22 mouse cellular contexts compared by ENCODE assay signal in genomic region chr7:96605316-96605715, GRCm38 (mm10).
DNase-seq lines count a peak whose midpoint lies in the region; ATAC-seq and TF ChIP-seq lines count a peak whose summit lies in the region.
"Had no signal": no experiment of that assay in that cellular context is flagged by ENCODE, and none has a peak within 500 bp of the region (broad histone marks: within the 10 kb centered on the region; RNA-seq: fewer than 3 reads in every experiment).

No protein-coding gene starts in this region.

- no peak overlapping the region for H3K27ac ChIP-seq in forebrain, embryonic 14.5 days (ENCODE audit: low read depth, low read length)
- no peak overlapping the region for H3K27ac ChIP-seq in forebrain, embryonic 16.5 days (ENCODE audit: low read length)
- peak overlapping the region; percentile 73 for H3K27ac ChIP-seq in embryonic facial prominence, embryonic 13.5 days
- 0 out of 2 replicates have a peak overlapping the region, but pooled peaks have one; percentile 7 for H3K27ac ChIP-seq in limb, embryonic 12.5 days
- no peak overlapping the region for H3K27ac ChIP-seq in heart, embryonic 11.5 days (ENCODE audit: low read depth, low read length)
- H3K27ac ChIP-seq in stomach, postnatal 0 days (replicated peaks), result no peak overlapping the region
- H3K27ac ChIP-seq: hindbrain, embryonic 14.5 days; layer of hippocampus, adult 2 months; macrophage; midbrain, embryonic 15.5 days; neural tube, embryonic 12.5 days had no signal

- no peaks in the 10 kb centered on the region for H3K27me3 ChIP-seq in forebrain, embryonic 14.5 days (replicated peaks; ENCODE audit: control insufficient read depth, insufficient read depth, low read length)
- no peaks in the 10 kb centered on the region for H3K27me3 ChIP-seq in forebrain, embryonic 16.5 days (replicated peaks; ENCODE audit: control insufficient read depth, insufficient read depth, low read length)
- H3K27me3 ChIP-seq in embryonic facial prominence, embryonic 13.5 days, result no peaks in the 10 kb centered on the region
- no peaks in the 10 kb centered on the region for H3K27me3 ChIP-seq in limb, embryonic 12.5 days
- H3K27me3 ChIP-seq in heart, embryonic 11.5 days (ENCODE audit: control insufficient read depth, insufficient read depth, low read length), result no peaks in the 10 kb centered on the region
- H3K27me3 ChIP-seq in stomach, postnatal 0 days (ENCODE audit: control insufficient read depth, insufficient read depth, low read length), result no peaks in the 10 kb centered on the region
- H3K27me3 ChIP-seq: midbrain, embryonic 15.5 days; neural tube, embryonic 12.5 days had no signal

- TF ChIP-seq CTCF in stomach, postnatal 0 days (IDR thresholded peaks at IDR 0.05; ENCODE audit: low read depth), result no peak

- no peak for ATAC-seq in forebrain, embryonic 14.5 days
- no peak for ATAC-seq in forebrain, embryonic 16.5 days
- ATAC-seq in embryonic facial prominence, embryonic 13.5 days (ENCODE audit: insufficient number of reproducible peaks, insufficient read depth, low FRiP score, low TSS enrichment, low read depth), result no peak
- ATAC-seq in limb, embryonic 12.5 days (ENCODE audit: insufficient number of reproducible peaks, insufficient read depth, low FRiP score, low TSS enrichment, low read depth), result no peak
- ATAC-seq in heart, embryonic 11.5 days (replicated peaks; ENCODE audit: insufficient number of reproducible peaks, low FRiP score, low TSS enrichment), result no peak
- no peak for ATAC-seq in stomach, postnatal 0 days (ENCODE audit: low FRiP score, low TSS enrichment)
- ATAC-seq: forebrain, postnatal 0 days; inflammation-experienced regulatory T-cells, adult 6 months; midbrain, embryonic 15.5 days had no signal

- intact Hi-C loops in gastrocnemius, postnatal 36 days (cut with DNase I), result no loop called here

- no peaks in the 10 kb centered on the region for H3K36me3 ChIP-seq in forebrain, embryonic 14.5 days (ENCODE audit: control insufficient read depth, insufficient read depth, low read length)
- H3K36me3 ChIP-seq in forebrain, embryonic 16.5 days (ENCODE audit: control insufficient read depth, insufficient read depth), result no peaks in the 10 kb centered on the region
- H3K36me3 ChIP-seq in embryonic facial prominence, embryonic 13.5 days, result no peaks in the 10 kb centered on the region
- H3K36me3 ChIP-seq in limb, embryonic 12.5 days, result no peaks in the 10 kb centered on the region
- no peaks in the 10 kb centered on the region for H3K36me3 ChIP-seq in heart, embryonic 11.5 days (ENCODE audit: control insufficient read depth, insufficient read depth, low read length)
- H3K36me3 ChIP-seq in stomach, postnatal 0 days (ENCODE audit: control insufficient read depth, insufficient read depth, low read length), result no peaks in the 10 kb centered on the region
- H3K36me3 ChIP-seq: midbrain, embryonic 15.5 days; neural tube, embryonic 12.5 days had no signal

- 21% methylated on average over 2 of the region's 2 CpGs for WGBS in forebrain, embryonic 14.5 days
- WGBS in forebrain, embryonic 16.5 days, result 18% methylated on average over 2 of the region's 2 CpGs
- WGBS in embryonic facial prominence, embryonic 13.5 days, result 8% methylated on average over 2 of the region's 2 CpGs
- 23% methylated on average over 2 of the region's 2 CpGs for WGBS in limb, embryonic 12.5 days
- 71% methylated on average over 2 of the region's 2 CpGs for WGBS in heart, embryonic 11.5 days (ENCODE audit: insufficient replicate concordance)
- WGBS in stomach, postnatal 0 days, result 69% methylated on average over 2 of the region's 2 CpGs

- no peak overlapping the region for H3K4me2 ChIP-seq in forebrain, embryonic 14.5 days (ENCODE audit: low read length)
- no peak overlapping the region for H3K4me2 ChIP-seq in forebrain, embryonic 16.5 days (ENCODE audit: low read length)
- H3K4me2 ChIP-seq in embryonic facial prominence, embryonic 13.5 days, result peak overlapping the region; percentile 14; the same call in 1 of the 2 replicates
- H3K4me2 ChIP-seq in limb, embryonic 12.5 days, result no peak overlapping the region
- no peak overlapping the region for H3K4me2 ChIP-seq in heart, embryonic 11.5 days
- H3K4me2 ChIP-seq in stomach, postnatal 0 days (replicated peaks; ENCODE audit: low read depth), result no peak overlapping the region
- H3K4me2 ChIP-seq: hindbrain, embryonic 14.5 days; midbrain, embryonic 15.5 days; neural tube, embryonic 12.5 days had no signal

- H3K4me3 ChIP-seq in forebrain, embryonic 14.5 days (ENCODE audit: low read depth, low read length), result no peak overlapping the region
- no peak overlapping the region for H3K4me3 ChIP-seq in forebrain, embryonic 16.5 days (replicated peaks; ENCODE audit: low read length)
- H3K4me3 ChIP-seq in embryonic facial prominence, embryonic 13.5 days, result no peak overlapping the region
- H3K4me3 ChIP-seq in limb, embryonic 12.5 days (replicated peaks), result no peak overlapping the region
- no peak overlapping the region for H3K4me3 ChIP-seq in heart, embryonic 11.5 days (ENCODE audit: low read depth, low read length)
- no peak overlapping the region for H3K4me3 ChIP-seq in stomach, postnatal 0 days (ENCODE audit: low read depth, low read length)
- H3K4me3 ChIP-seq: layer of hippocampus, adult 2 months; midbrain, embryonic 15.5 days; neural tube, embryonic 12.5 days had no signal

- no peaks in the 10 kb centered on the region for H3K9me3 ChIP-seq in forebrain, embryonic 14.5 days (replicated peaks; ENCODE audit: control insufficient read depth, low read length)
- H3K9me3 ChIP-seq in forebrain, embryonic 16.5 days (ENCODE audit: control insufficient read depth, low read length), result no peaks in the 10 kb centered on the region
- no peaks in the 10 kb centered on the region for H3K9me3 ChIP-seq in embryonic facial prominence, embryonic 13.5 days
- no peaks in the 10 kb centered on the region for H3K9me3 ChIP-seq in limb, embryonic 12.5 days
- no peaks in the 10 kb centered on the region for H3K9me3 ChIP-seq in heart, embryonic 11.5 days (replicated peaks; ENCODE audit: control insufficient read depth, low read length)
- H3K9me3 ChIP-seq in stomach, postnatal 0 days (ENCODE audit: control insufficient read depth, low read length), result no peaks in the 10 kb centered on the region
- H3K9me3 ChIP-seq: midbrain, embryonic 15.5 days; neural tube, embryonic 12.5 days had no signal

- no peak for TF ChIP-seq EP300 in stomach, postnatal 0 days (optimal IDR thresholded peaks at IDR 0.05)

- DNase-seq in forebrain, embryonic 14.5 days (ENCODE audit: low spot score), result peak; percentile 31
- no peak for DNase-seq in stomach, postnatal 0 days (ENCODE audit: low spot score)
- DNase-seq in gastrocnemius, postnatal 36 days, result no peak
- DNase-seq: cerebellum, adult 18-20 months; cerebellum, postnatal 14 days; forebrain, postnatal 0 days; heart, postnatal 4 days; kidney, adult 9 months; kidney, postnatal 14 days; layer of hippocampus, postnatal 36 days; thymus, adult 2 months; thymus, postnatal 4 days had no signal

- H3K4me1 ChIP-seq in forebrain, embryonic 14.5 days (ENCODE audit: control insufficient read depth, insufficient read depth, low read length), result peaks cover 4% of the 10 kb centered on the region; the same call in 1 of the 2 replicates
- no peaks in the 10 kb centered on the region for H3K4me1 ChIP-seq in forebrain, embryonic 16.5 days (replicated peaks; ENCODE audit: control insufficient read depth, insufficient read depth, low read length)
- H3K4me1 ChIP-seq in embryonic facial prominence, embryonic 13.5 days, result peaks cover 18% of the 10 kb centered on the region
- H3K4me1 ChIP-seq in limb, embryonic 12.5 days (replicated peaks), result peaks cover 49% of the 10 kb centered on the region
- H3K4me1 ChIP-seq in heart, embryonic 11.5 days (ENCODE audit: control insufficient read depth, insufficient read depth, low read length), result no peaks in the 10 kb centered on the region; the same call in 1 of the 2 replicates
- no peaks in the 10 kb centered on the region for H3K4me1 ChIP-seq in stomach, postnatal 0 days (replicated peaks; ENCODE audit: control insufficient read depth, insufficient read depth)
- H3K4me1 ChIP-seq: midbrain, embryonic 15.5 days had no signal

- no peak overlapping the region for H3K9ac ChIP-seq in forebrain, embryonic 14.5 days (ENCODE audit: low read length)
- H3K9ac ChIP-seq in forebrain, embryonic 16.5 days (replicated peaks; ENCODE audit: low read depth, low read length), result no peak overlapping the region
- no peak overlapping the region for H3K9ac ChIP-seq in embryonic facial prominence, embryonic 13.5 days
- no peak overlapping the region for H3K9ac ChIP-seq in limb, embryonic 12.5 days (replicated peaks)
- H3K9ac ChIP-seq in heart, embryonic 11.5 days (ENCODE audit: low read depth, low read length), result no peak overlapping the region
- no peak overlapping the region for H3K9ac ChIP-seq in stomach, postnatal 0 days (ENCODE audit: low read length)
- H3K9ac ChIP-seq: forebrain, postnatal 0 days; hindbrain, embryonic 14.5 days; midbrain, embryonic 15.5 days; neural tube, embryonic 12.5 days had no signal

Comparison
In these comparisons a context has a peak if more than half of its experiments do, and no peak if none do; other contexts are left out.
1. H3K27ac ChIP-seq: peak in embryonic facial prominence, embryonic 13.5 days (single experiment) and limb, embryonic 12.5 days (single experiment); none in forebrain, embryonic 14.5 days (single experiment), forebrain, embryonic 16.5 days (single experiment), heart, embryonic 11.5 days (single experiment) and stomach, postnatal 0 days (single experiment).